Mouse (Mus musculus) heart, embryonic 14.5 days (tissue): ENCODE data around the gene Ostm1. TPM values are rescaled to one million over a fixed set of nuclear protein-coding genes. Genes with fewer than 3 reads are reported as not detected.

Experiments used
- ATAC-seq: fragments of 200-750 bp; cut with Nextera tagmentation; 2 replicates; pipeline ENCODE4 v1.8.0; 2017; ENCODE audit warnings: low read depth, moderate TSS enrichment; ENCODE audit not compliant: insufficient number of reproducible peaks, insufficient read depth, low FRiP score
- H3K27ac ChIP-seq, 2 experiments: fragments of 200-500 bp in 1 of 2; fragments of 300-500 bp in 1 of 2; sonication (generic) in 1 of 2; replicated peaks in 1 of 2; 2 replicates each; pipeline ENCODE4 v1.5.1; 2012 to 2014; ENCODE audit warnings: low read depth in 2 of 2, low read length in 2 of 2, control low read depth in 1 of 2, mild to moderate bottlenecking in 1 of 2, mixed read lengths in 1 of 2; ENCODE audit not compliant: control insufficient read depth in 1 of 2, insufficient read depth in 1 of 2
- H3K27me3 ChIP-seq: fragments of 300-500 bp; sonication (generic); 2 replicates; pipeline ENCODE4 v1.6.1; 2014; ENCODE audit warnings: mild to moderate bottlenecking, low read length, control low read depth; ENCODE audit not compliant: control insufficient read depth, insufficient read depth
- H3K36me3 ChIP-seq: fragments of 300-500 bp; sonication (generic); 2 replicates; pipeline ENCODE4 v1.6.1; 2014; ENCODE audit warnings: mild to moderate bottlenecking, control low read depth, low read length, mixed read lengths; ENCODE audit not compliant: control insufficient read depth, insufficient read depth
- H3K4me1 ChIP-seq, 2 experiments: fragments of 200-500 bp in 1 of 2; fragments of 300-500 bp in 1 of 2; sonication (generic) in 1 of 2; 2 replicates each; pipeline ENCODE4 v1.6.1; 2012 to 2014; ENCODE audit warnings: low read length in 2 of 2, control low read depth in 1 of 2, mixed read lengths in 1 of 2; ENCODE audit not compliant: control insufficient read depth in 2 of 2, insufficient read depth in 2 of 2
- H3K4me2 ChIP-seq: fragments of 300-500 bp; sonication (generic); 2 replicates; pipeline ENCODE4 v1.6.1; 2014; ENCODE audit warnings: mild to moderate bottlenecking, low read length
- H3K4me3 ChIP-seq, 2 experiments: fragments of 200-500 bp in 1 of 2; fragments of 300-500 bp in 1 of 2; sonication (generic) in 1 of 2; 2 replicates each; pipeline ENCODE4 v1.5.1; 2012 to 2014; ENCODE audit warnings: low read length in 2 of 2, mild to moderate bottlenecking in 2 of 2, control low read depth in 1 of 2, low read depth in 1 of 2, moderate library complexity in 1 of 2; ENCODE audit not compliant: control insufficient read depth in 1 of 2, insufficient read depth in 1 of 2
- H3K9ac ChIP-seq: fragments of 300-500 bp; sonication (generic); 2 replicates; pipeline ENCODE4 v1.6.1; 2014; ENCODE audit warnings: mild to moderate bottlenecking, low read length
- H3K9me3 ChIP-seq: fragments of 300-500 bp; sonication (generic); 2 replicates; pipeline ENCODE4 v1.6.1; 2016; ENCODE audit warnings: low read length, control low read depth; ENCODE audit not compliant: control insufficient read depth
- WGBS: fragments of 180-500 bp; shearing (Covaris S2); extraction: QIAGEN DNeasy Blood & Tissue Kit; methylation state at CpG from one replicate; pipeline ENCODE4 v1.1.7; 2014; 5-methylcytosine and 5-hydroxymethylcytosine counted together
- polyA plus RNA-seq: library from polyadenylated mRNA; unstranded; fragments of >200 nt; fragmentation: Nextera tagmentation; extraction: Ambion mirVana; gene quantifications from 2 replicates; pipeline ENCODE4 v1.2.1, GENCODE M21; 2014

Gene Ostm1
- polyA plus RNA-seq, 1 experiment from 2014 or later: 22.3 TPM

DNA sequence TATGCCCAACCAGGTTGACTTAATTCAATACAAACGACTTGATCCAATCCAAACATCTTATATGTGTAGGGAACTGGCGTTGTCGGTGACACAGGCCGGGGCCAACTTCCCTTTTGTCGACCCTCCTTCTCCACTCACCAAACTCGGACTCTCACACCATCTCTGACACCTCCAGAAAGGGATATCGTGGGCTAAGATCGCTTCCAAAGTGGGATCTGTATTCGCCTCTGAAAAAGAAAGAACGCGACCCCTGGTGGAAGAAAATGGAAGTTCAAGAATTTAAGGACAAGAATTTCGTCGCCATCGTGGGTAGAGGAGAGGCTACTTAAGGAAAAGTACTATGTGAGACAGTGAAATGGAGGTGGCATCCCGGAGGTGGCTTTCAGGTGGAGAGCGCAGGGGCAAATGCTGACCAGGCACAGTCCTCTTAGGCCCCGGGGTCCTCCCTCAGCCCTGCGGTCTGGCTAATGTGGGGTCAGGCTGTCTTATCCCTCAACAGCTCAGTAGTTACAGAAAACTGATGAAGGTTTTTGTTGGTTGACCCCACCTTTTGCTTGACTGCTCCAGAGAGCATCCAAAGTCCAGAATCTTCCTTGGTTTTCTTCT, 53.7 kb downstream of the Ostm1 start:
- no peaks in the 10 kb centered on the region for H3K36me3 ChIP-seq
- 4% methylated on average over 18 of the region's 18 CpGs for WGBS
- peak overlapping the region in 1 of 2 experiments; percentile 36; a peak in 2 of 4 replicates for H3K4me3 ChIP-seq
- H3K9ac ChIP-seq: no peak overlapping the region
- no peak overlapping the region for H3K27ac ChIP-seq
- no peaks in the 10 kb centered on the region for H3K9me3 ChIP-seq
- H3K27me3 ChIP-seq: peaks cover 56% of the 10 kb centered on the region
- H3K4me1 ChIP-seq: peaks cover 10 to 37% of the 10 kb centered on the region in 2 experiments
- H3K4me2 ChIP-seq: peak overlapping the region; percentile 53
- no peak for ATAC-seq

DNA sequence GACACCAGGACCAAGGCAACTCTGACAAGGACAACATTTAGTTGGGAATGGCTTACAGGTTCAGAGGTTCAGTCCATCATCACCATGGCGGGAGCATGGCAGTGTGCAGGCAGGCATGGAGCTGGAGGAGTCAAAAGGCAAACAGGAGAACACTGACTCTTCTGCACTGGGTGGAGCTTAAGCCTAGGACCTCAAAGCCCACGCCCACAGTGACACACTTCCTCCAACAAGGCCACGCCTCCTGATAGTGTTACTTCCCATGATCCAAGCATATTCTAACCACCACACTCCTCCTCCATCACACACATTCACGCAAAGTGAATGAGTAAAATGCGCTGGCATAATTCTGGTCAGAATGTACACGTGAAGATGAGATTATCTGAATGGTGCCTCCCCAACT, 56.2 kb downstream of the Ostm1 start:
- no peaks in the 10 kb centered on the region for H3K36me3 ChIP-seq
- H3K27me3 ChIP-seq: peaks cover 31% of the 10 kb centered on the region
- no peak for ATAC-seq
- no peak overlapping the region for H3K9ac ChIP-seq
- no peak overlapping the region for H3K4me3 ChIP-seq
- H3K9me3 ChIP-seq: no peaks in the 10 kb centered on the region
- 78% methylated on average over 6 of the region's 6 CpGs for WGBS
- H3K4me2 ChIP-seq: no peak overlapping the region
- no peak overlapping the region for H3K27ac ChIP-seq
- peaks cover 5 to 22% of the 10 kb centered on the region in 2 experiments for H3K4me1 ChIP-seq

DNA sequence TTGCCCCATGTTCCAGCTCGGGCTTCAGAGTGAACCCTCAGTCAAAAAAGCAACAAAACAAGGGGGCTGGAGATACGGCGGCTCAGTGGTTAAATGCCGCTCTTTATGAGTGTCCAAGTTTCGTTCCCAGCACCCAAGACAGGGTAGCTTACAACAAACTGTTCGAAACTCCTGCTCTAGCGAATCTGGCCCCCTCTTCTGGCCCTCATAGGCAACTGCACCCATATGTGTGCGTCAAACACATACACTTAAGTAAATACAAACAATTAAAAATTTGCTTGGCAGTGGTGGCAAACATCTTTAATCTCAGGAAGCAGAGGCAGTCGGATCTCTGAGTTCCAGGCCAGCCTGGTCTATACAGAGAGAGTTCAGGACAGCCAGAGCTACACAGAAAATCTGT, 60.0 kb downstream of the Ostm1 start:
- no peaks in the 10 kb centered on the region for H3K36me3 ChIP-seq
- no peaks in the 10 kb centered on the region for H3K9me3 ChIP-seq
- no peak overlapping the region for H3K4me3 ChIP-seq
- no peaks in the 10 kb centered on the region for H3K27me3 ChIP-seq
- no peak overlapping the region for H3K4me2 ChIP-seq
- WGBS: 82% methylated on average over 9 of the region's 9 CpGs
- H3K27ac ChIP-seq: no peak overlapping the region
- no peak for ATAC-seq
- no peaks in the 10 kb centered on the region for H3K4me1 ChIP-seq
- no peak overlapping the region for H3K9ac ChIP-seq

DNA sequence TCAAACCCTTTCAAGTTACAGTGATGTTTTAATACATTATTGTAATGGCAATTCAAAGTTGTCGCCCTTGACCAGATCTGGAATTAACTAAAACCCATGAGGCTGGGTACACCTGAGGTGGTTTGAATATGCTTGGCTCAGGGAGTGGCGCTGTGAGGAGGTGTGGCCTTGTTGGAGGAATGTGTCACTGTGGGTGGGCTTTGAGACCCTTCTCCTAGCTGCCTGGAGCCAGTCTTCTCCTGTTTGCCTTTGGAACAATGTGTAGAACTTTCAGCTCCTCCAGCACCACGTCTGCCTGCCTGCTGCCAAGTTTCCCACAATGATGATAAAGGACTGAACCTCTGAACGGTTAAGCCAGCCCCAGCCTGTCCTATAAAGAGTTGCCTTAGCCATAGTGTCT, 62.7 kb downstream of the Ostm1 start:
- Histone ChIP-seq H3K27me3 (no peaks in the 10 kb centered on the region), H3K4me1 (no peaks in the 10 kb centered on the region)
- ATAC-seq: no peak

DNA sequence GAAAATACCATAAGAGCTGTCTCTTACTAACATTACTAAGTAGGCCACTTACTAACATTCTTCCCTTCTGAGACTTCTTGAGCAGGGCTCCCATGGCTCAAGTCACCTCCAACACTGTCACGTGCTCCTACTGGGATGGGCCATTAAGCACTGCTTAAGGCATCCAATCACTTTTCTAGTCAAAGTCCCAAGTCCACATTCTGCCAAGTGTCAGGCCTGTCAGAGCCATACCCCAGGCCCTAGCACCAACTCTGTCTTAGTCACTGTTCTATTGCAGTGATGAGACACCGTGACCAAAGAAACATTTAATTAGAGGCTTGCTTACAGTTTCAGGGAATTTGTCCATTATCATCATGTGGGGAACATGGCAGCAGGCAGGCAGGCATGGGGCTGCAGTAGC, 78.3 kb downstream of the Ostm1 start:
- no peaks in the 10 kb centered on the region for H3K9me3 ChIP-seq
- H3K9ac ChIP-seq: no peak overlapping the region
- ATAC-seq: no peak
- H3K27me3 ChIP-seq: no peaks in the 10 kb centered on the region
- no peak overlapping the region for H3K4me3 ChIP-seq
- no peak overlapping the region for H3K27ac ChIP-seq
- 79% methylated on average over 2 of the region's 2 CpGs for WGBS
- no peak overlapping the region for H3K4me2 ChIP-seq
- no peaks in the 10 kb centered on the region for H3K36me3 ChIP-seq
- no peaks in the 10 kb centered on the region for H3K4me1 ChIP-seq

More for the DNA sequence above, 62.7 kb downstream of the Ostm1 start:
- H3K4me2 ChIP-seq: no peak overlapping the region
- H3K9ac ChIP-seq: no peak overlapping the region
- no peak overlapping the region for H3K4me3 ChIP-seq
- 48% methylated on average over 4 of the region's 4 CpGs for WGBS
- no peaks in the 10 kb centered on the region for H3K36me3 ChIP-seq
- H3K9me3 ChIP-seq: no peaks in the 10 kb centered on the region
- H3K27ac ChIP-seq: no peak overlapping the region

DNA sequence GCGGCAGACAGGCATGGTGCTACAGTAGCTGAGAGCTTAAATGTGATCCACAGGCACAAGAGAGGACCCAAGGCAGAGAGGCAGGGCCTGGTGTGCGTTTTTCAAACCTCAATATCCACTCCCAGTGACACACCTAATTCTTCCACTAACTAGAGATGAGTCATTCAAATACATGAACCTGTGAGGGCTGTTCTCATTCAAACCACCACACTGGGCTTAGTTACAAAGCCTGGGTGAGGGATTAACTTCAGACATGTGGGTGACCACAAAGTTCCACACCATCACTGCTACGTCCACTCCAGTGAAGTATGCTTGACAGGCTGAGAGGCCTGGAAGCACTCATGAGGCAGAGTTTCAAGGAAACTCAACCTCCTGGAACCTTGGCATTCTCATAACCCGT, 86.3 kb downstream of the Ostm1 start:
- Histone ChIP-seq H3K4me1 (no peaks in the 10 kb centered on the region), H3K27ac (no peak overlapping the region), H3K27me3 (no peaks in the 10 kb centered on the region), H3K9ac (no peak overlapping the region), H3K4me2 (no peak overlapping the region), H3K4me3 (no peak overlapping the region), H3K36me3 (no peaks in the 10 kb centered on the region), H3K9me3 (peaks cover 3% of the 10 kb centered on the region; the same call in 1 of the 2 replicates)
- ATAC-seq: no peak
- 67% methylated on average over 4 of the region's 4 CpGs for WGBS

DNA sequence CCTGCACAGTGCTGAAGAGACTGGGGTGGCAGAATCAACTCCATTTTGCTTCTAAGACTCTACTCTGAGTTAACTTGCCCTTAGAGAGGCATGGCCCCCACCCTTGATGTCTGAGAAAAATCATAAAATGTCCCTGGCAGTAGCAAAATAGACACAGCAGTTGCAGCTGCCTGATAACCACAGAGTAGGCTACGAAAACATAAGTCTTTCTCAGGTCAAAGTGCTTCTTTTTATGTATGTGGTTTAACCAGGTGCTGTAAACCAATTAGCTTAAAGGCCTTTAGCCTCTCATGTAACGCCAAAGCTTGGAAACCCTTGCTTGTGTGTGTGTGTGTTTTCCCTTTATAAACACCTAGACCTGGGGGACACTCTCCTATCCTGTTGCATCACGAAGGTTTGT, 89.2 kb downstream of the Ostm1 start:
- no peaks in the 10 kb centered on the region for H3K27me3 ChIP-seq
- no peaks in the 10 kb centered on the region for H3K4me1 ChIP-seq
- H3K4me2 ChIP-seq: no peak overlapping the region
- no peak overlapping the region for H3K27ac ChIP-seq
- ATAC-seq: no peak
- 69% methylated on average over 3 of the region's 3 CpGs for WGBS
- H3K36me3 ChIP-seq: no peaks in the 10 kb centered on the region
- H3K9ac ChIP-seq: no peak overlapping the region
- H3K9me3 ChIP-seq: peaks cover 3% of the 10 kb centered on the region; the same call in 1 of the 2 replicates
- H3K4me3 ChIP-seq: no peak overlapping the region

DNA sequence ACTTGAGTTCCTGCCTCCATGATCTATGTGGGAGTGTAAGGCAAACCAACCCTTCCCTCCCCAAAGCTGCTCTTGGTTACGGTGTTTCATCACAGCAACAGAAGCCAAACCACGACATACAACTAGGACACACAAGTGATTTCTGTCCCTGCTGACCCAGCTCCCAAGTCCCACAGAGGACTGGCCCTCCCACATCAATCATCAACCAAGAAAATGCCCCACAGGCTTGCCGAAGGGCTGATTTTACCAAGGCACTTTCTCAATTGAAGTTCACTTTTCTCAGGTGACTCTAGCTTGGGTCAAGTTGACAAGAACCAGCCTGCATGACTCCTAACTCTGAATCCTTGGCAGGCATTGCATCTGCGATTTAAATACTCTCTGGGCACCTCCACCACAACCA, 91.9 kb downstream of the Ostm1 start:
- no peak overlapping the region for H3K4me2 ChIP-seq
- no peak overlapping the region for H3K9ac ChIP-seq
- peaks cover 3 to 7% of the 10 kb centered on the region in 2 experiments; a peak in 2 of 4 replicates for H3K4me1 ChIP-seq
- no peaks in the 10 kb centered on the region for H3K36me3 ChIP-seq
- H3K4me3 ChIP-seq: no peak overlapping the region
- peaks cover 3% of the 10 kb centered on the region; the same call in 1 of the 2 replicates for H3K9me3 ChIP-seq
- H3K27ac ChIP-seq: no peak overlapping the region
- WGBS: 80% methylated on average over 4 of the region's 4 CpGs
- no peaks in the 10 kb centered on the region for H3K27me3 ChIP-seq
- no peak for ATAC-seq
